Mouse (Mus musculus): Measurements from ENCODE around the gene Cxcl5. TPM values are rescaled to one million over a fixed set of nuclear protein-coding genes. Genes with fewer than 3 reads are reported as not detected.

Cxcl5 gene
- polyA plus RNA-seq (2012; rRNA removed) = 0.04 and 0.06 TPM in 2 replicates

DNA sequence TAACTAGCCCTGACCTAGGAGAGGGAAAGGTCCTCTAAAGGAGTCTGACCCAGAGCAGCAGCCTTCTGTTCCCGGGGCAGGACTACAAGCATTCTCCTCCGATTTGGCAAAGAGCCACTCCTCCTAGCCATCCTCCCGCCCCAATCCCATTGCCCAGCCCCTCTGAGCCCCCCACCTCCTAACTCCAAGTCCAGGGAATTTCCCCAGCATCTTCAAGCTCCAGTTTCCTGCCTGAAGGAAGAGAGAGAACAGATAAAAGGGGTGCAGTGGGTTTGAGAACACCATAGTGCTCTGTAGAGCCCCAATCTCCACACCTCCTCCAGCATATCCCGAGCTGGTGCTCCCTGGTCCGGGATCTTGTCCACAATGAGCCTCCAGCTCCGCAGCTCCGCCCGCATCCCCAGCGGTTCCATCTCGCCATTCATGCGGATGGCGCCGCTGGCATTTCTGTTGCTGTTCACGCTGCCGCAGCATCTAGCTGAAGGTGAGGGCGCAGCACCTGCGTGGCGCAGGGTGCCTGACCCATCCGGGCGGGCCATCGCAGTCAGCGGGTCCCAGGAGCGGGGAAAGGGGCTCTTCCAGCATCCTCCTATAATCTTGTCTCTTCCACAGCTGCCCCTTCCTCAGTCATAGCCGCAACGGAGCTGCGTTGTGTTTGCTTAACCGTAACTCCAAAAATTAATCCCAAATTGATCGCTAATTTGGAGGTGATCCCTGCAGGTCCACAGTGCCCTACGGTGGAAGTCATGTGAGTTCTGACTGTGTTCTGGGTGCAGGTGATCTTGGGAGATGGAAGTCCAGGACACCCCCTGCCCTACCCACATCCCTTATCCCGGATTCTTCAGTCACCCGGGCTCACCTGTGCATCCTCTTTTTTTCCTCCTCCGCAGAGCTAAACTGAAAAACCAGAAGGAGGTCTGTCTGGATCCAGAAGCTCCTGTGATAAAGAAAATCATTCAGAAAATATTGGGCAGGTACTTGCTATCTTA is at the start of gene Cxcl5:
TSS of gene Cxcl5 (plus strand) at position 284 of the 989 bp plus-strand sequence.
- no peak for TF ChIP-seq POLR2A (IDR thresholded peaks at IDR 0.05; ENCODE audit: borderline replicate concordance, extremely low read depth, insufficient read depth, insufficient read length, poor library complexity, severe bottlenecking)
- no peak for TF ChIP-seq CTCF (IDR thresholded peaks at IDR 0.05; ENCODE audit: borderline replicate concordance, extremely low read depth, insufficient read depth, insufficient read length)
- DNase-seq (ENCODE audit: low read depth) = peak; percentile 64

DNA sequence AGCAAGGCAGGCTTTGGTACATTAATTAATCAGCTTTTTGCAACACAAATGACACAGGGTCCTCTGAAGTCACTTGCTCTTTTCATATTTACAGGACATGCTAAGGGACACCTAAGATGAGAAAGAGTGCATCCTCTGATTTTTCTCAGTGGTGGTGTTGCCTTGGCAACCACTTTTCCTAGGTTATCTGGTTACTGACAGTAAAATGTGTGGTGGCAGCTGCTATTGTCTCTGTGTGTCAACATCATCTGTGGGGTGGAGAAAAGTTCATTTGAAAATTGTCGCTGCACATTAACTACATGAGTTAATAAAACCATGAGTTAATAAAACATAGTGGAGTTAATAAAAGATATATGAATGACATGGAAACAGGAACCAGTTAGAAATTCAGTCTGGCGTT is 47.8 kb upstream of the Cxcl5 start:
- TF ChIP-seq POLR2A (IDR thresholded peaks at IDR 0.05; ENCODE audit: borderline replicate concordance, extremely low read depth, insufficient read depth, insufficient read length, poor library complexity, severe bottlenecking) (no peak), CTCF (IDR thresholded peaks at IDR 0.05; ENCODE audit: borderline replicate concordance, extremely low read depth, insufficient read depth, insufficient read length) (no peak)
- DNase-seq (ENCODE audit: low read depth) = peak; percentile 28

DNA sequence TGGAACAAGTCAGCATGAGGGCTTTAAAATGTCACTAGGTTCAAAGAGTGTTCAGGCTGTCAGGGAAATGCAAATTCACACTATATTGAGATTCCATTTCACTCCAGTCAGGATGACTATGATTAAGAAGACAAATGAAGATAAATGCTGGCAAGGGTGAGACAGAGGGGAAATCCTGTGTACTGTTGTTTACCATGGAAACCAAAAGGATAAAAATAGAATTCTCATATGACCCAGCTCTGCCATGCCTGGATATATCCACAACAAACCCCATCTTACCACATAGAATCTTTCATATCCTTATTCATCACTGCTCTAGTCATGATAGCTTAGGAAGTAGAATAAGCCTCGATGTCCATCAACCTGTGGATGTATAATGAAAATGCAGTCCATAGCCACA is 41.2 kb upstream of the Cxcl5 start:
- DNase-seq (ENCODE audit: low read depth) = peak; percentile 14
- TF ChIP-seq POLR2A (IDR thresholded peaks at IDR 0.05; ENCODE audit: borderline replicate concordance, extremely low read depth, insufficient read depth, insufficient read length, poor library complexity, severe bottlenecking) (no peak), CTCF (IDR thresholded peaks at IDR 0.05; ENCODE audit: borderline replicate concordance, extremely low read depth, insufficient read depth, insufficient read length) (no peak)

DNA sequence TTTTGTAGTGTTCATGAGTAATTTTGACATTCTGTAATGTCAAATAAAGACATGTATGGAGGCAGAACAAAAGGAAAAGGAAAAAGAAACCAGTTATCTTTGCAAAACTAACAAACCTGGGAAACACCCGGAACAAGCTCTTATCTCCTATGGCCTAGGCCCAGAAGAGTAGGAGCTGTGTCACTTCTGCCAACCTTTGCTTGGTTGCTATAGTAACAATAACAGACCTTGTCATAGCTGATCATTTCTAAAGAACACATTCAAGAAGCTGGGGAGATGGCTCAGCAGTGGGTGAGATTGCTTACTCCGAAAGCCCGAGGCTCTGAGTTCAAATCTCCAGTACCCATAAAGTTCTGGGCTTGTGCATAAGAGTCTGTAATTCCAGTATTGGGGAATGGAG is 36.5 kb upstream of the Cxcl5 start:
- no peak for DNase-seq (ENCODE audit: low read depth)
- TF ChIP-seq POLR2A (IDR thresholded peaks at IDR 0.05; ENCODE audit: borderline replicate concordance, extremely low read depth, insufficient read depth, insufficient read length, poor library complexity, severe bottlenecking) (no peak), CTCF (IDR thresholded peaks at IDR 0.05; ENCODE audit: borderline replicate concordance, extremely low read depth, insufficient read depth, insufficient read length) (no peak)

DNA sequence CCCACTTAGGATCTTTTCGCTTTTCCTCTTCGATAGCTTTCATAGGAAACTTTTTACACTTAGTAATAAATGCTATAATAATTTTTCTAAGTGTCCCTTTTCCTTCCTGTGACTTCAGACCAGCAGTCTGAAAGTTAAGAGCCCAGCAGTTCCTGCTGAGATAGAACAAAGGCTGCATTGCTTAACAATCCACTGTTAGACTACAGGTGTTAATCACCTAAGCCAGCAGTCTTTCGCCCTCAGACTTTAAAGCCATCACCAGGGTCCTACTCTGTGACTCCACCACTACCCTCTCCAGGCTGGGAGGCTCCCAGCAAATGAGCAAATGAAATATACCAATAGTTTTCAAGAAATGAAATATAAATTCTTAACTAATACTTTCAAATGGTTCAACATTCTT is 30.9 kb upstream of the Cxcl5 start:
- DNase-seq (ENCODE audit: low read depth) = no peak
- TF ChIP-seq POLR2A (IDR thresholded peaks at IDR 0.05; ENCODE audit: borderline replicate concordance, extremely low read depth, insufficient read depth, insufficient read length, poor library complexity, severe bottlenecking) (no peak), CTCF (IDR thresholded peaks at IDR 0.05; ENCODE audit: borderline replicate concordance, extremely low read depth, insufficient read depth, insufficient read length) (no peak)

DNA sequence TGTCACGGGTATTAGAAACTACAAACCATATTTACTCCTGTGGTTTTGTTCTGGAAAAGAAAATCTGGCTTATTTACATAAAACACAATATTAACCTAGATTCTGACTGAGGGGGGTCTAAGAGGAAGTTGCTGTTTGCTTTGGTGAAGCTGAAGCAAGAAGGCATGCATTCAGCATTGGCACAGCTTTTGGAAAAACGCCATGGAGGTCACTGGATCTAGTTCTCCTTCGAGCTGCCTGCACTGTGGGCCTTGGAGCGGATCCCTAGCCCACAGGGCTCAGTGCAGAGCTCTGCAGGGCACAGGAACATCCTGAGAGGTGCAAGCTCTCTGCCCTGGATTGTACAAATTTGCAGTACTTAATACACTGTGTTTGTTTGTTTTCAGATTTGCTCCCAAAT is 27.7 kb upstream of the Cxcl5 start:
- DNase-seq (ENCODE audit: low read depth) = peak; percentile 5
- TF ChIP-seq CTCF (IDR thresholded peaks at IDR 0.05; ENCODE audit: borderline replicate concordance, extremely low read depth, insufficient read depth, insufficient read length) (no peak), POLR2A (IDR thresholded peaks at IDR 0.05; ENCODE audit: borderline replicate concordance, extremely low read depth, insufficient read depth, insufficient read length, poor library complexity, severe bottlenecking) (no peak)

DNA sequence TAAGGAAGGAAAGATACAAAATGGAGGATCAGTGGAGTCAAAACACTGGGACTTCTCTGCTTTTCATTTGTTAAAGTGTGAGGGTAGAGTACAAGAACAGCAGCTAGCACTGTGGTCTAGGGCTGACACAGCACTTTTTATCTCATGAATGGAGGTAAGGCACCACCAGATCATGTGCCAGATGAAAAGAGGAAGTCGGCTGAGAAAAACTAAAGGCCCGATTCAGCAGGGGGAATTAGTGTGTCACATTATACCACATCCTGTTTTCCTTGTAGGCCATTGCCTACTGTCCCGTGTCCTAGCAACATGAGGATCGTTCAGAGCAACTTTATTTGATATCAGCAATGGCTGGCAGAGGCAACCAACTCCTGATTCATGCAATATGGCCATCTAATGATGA is 17.1 kb upstream of the Cxcl5 start:
- DNase-seq (ENCODE audit: low read depth) = no peak
- TF ChIP-seq POLR2A (IDR thresholded peaks at IDR 0.05; ENCODE audit: borderline replicate concordance, extremely low read depth, insufficient read depth, insufficient read length, poor library complexity, severe bottlenecking) (no peak), CTCF (IDR thresholded peaks at IDR 0.05; ENCODE audit: borderline replicate concordance, extremely low read depth, insufficient read depth, insufficient read length) (no peak)

DNA sequence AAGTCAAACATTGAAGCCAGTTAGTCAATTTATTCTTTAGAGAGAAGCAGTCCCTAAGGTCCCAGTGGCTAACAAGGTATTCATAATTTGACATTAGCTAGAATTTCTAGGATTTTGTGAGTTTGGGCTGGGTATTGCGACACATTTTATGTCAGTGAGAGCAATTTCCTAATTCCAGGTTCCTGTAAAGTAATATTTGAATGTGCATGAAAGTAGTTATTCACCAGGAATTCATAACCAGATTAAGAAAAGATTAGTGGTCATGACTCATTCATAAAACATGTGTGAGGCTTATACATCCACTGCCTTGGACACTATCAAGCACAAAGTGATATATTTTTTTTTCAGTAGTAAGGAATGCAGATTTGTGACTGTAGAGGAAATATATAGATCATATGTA is 5.2 kb upstream of the Cxcl5 start:
- DNase-seq (ENCODE audit: low read depth) = no peak
- TF ChIP-seq CTCF (IDR thresholded peaks at IDR 0.05; ENCODE audit: borderline replicate concordance, extremely low read depth, insufficient read depth, insufficient read length) = no peak
- TF ChIP-seq POLR2A (IDR thresholded peaks at IDR 0.05; ENCODE audit: borderline replicate concordance, extremely low read depth, insufficient read depth, insufficient read length, poor library complexity, severe bottlenecking) = no peak

DNA sequence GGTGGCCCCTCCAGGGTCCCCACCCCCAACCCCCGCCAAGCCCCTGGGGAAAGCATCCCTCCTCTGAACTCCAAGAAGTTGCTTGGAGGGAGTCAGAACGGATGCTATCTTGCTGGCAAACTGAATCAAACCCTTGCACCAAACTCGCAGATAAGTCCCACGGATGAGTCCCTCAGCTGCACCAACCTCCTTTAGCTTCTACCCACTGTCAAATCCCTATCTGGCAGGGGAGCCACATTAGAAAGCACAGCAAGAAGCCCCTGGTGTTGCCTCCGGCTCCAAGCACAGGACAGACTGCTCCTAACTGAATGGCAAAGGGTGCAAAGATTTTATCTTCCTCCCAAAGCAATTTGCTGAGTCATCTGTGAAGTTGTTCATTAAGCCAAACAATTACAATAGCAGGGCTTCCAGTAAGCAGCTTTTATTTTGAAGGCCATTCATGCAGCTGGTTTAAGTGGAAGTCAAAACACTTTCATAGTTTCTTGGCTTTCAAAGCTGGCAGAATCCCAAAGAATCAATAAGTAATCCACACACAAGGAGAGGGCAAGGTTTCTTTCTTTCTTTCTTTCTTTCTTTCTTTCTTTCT is 1.0 kb upstream of the Cxcl5 start:
- peak; percentile 39 for DNase-seq (ENCODE audit: low read depth)
- TF ChIP-seq POLR2A (IDR thresholded peaks at IDR 0.05; ENCODE audit: borderline replicate concordance, extremely low read depth, insufficient read depth, insufficient read length, poor library complexity, severe bottlenecking) (no peak), CTCF (IDR thresholded peaks at IDR 0.05; ENCODE audit: borderline replicate concordance, extremely low read depth, insufficient read depth, insufficient read length) (no peak)

DNA sequence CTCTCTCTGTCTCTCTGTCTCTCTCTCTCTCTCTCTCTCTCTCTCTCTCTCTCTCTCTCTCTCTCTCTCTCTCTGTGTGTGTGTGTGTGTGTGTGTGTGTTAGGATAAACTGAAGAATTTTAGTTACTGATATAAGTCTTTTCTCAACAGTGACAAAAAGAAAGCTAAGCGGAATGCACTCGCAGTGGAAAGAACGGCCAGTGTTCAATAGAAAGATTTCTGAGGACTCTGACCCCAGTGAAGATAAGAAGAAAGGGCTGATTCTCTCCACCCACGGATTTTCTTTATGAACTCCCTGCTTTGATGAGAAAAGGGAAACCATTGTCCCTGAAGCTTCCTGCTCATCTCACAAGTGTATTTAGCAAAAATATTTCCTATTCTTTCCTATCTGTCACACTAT is 1.1 kb downstream of the Cxcl5 start:
- no peak for TF ChIP-seq CTCF (IDR thresholded peaks at IDR 0.05; ENCODE audit: borderline replicate concordance, extremely low read depth, insufficient read depth, insufficient read length)
- no peak for TF ChIP-seq POLR2A (IDR thresholded peaks at IDR 0.05; ENCODE audit: borderline replicate concordance, extremely low read depth, insufficient read depth, insufficient read length, poor library complexity, severe bottlenecking)

DNA sequence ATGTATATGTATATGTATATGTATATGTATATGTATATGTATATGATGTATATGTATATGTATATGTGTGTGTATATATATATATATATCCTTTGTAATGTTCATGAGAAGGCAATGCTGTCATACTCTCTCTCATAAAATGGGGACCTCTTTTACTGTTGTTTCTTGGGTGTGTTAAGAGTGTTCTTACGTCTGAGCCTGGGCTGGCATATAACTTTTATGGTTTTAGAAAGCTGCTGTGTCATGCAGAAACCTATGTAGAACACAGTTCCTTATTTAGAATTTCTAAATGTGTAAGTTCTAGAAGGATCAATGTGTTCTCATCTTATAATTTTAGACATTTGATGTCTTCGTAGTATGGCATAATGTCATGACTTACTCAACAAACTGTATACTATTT is 1.7 kb downstream of the Cxcl5 start:
- TF ChIP-seq POLR2A (IDR thresholded peaks at IDR 0.05; ENCODE audit: borderline replicate concordance, extremely low read depth, insufficient read depth, insufficient read length, poor library complexity, severe bottlenecking) = no peak
- no peak for TF ChIP-seq CTCF (IDR thresholded peaks at IDR 0.05; ENCODE audit: borderline replicate concordance, extremely low read depth, insufficient read depth, insufficient read length)
- no peak for DNase-seq (ENCODE audit: low read depth)

More for the DNA sequence above, 1.1 kb downstream of the Cxcl5 start:
- no peak for DNase-seq (ENCODE audit: low read depth)
